Mouse (Mus musculus): ENCODE measurements around the gene Dbr1.
"Not testable (repeated sequence)": the region's sequence is repeated elsewhere in the genome, so short reads cannot be mapped to it uniquely, and the experiment has no call there.

The Dbr1 gene

DNA sequence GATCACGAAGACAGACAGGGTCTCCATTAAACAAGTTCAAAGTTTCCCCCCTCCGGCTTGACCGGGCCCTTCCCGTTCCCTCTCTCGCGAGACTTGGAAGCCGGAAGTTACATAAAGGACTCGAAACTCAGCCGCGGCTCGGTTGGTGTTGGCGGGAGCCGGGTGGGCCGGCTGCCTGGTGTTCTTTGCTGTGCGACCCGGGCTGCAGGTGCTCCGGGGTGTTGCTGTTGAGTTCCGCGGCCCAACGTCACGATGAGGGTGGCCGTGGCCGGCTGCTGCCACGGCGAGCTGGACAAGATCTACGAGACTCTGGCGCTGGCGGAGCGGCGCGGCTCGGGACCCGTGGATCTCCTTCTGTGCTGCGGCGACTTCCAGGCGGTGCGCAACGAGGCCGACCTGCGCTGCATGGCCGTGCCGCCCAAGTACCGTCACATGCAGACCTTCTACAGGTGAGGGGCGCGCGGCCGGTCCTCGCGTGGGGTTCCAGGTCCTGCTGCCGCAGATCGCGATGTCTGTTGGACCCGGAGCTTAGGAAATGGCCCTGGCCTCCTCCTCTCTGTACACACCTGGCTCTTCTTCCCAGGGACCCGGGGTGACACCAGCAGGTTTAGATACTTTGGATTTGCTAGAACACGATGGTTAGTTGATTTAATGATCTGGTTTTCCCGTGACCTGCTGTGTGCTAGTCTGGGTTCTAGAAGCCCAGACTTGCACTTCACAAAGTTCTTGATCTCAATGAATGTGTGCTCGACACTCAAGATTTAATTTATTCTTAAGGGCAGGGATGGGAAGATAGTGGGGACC is at the start of gene Dbr1:
Gene Dbr1, plus strand, starts transcription at position 123 of the 804 bp plus-strand sequence.
- DNase-seq (ENCODE audit: low read depth) = peak; percentile 94

DNA sequence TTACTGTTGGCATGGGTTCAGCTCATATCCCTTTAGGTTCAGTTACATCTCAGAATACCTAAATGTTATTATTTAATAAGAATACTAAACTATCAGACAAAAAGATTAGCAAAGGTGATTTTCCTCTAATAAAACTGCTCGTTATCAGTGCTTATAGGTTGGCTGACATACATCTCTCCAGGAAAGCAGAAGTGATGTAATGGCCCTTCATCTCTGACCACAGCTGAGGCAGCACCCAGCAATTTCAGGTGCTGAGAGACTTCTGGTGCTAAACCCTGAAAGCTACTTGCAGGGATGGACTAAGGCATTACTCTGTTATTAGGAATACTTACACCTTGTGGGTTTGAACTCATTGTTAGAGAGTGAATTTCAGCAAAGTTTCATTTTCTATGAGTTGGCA is 43.7 kb upstream of the Dbr1 start:
- no peak for DNase-seq (ENCODE audit: low read depth)

DNA sequence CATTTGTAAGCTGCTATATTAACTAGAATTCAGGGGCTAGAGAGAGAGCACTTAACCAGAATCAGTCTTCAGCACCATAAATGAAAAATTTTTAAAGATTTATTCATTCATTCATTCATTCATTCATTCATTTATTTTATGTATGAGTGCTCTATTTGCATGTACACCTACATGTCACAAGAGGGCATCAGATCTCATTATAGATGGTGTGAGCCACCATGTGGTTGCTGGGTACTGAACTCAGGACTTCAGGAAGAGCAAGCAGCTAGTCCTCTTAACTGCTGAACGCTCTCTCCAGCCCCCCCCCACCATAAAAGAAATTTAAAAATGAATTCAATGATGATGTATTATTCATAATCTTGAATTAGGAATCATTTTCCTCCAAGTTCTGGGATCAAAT is 29.3 kb upstream of the Dbr1 start:
- no peak for DNase-seq (ENCODE audit: low read depth)

DNA sequence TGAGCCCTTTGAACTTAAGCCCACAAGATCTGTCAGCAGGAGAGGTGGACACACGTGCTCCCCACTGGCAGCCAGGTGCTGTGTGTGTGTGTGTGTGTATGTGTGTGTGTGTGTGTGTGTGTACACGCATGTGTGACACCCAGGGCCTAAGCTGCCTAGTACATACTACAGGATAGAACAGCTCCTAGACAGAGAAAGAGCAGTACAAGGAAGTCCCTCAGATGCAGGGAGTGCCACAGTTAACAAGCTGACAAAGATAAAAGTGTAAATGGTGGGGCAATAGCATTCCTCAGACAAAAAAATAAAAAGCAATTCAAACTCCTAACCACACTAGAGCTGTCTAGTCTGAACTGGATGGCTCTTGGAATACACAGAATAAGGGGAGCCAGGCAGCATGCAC is 23.5 kb upstream of the Dbr1 start:
- DNase-seq (ENCODE audit: low read depth) = no peak

DNA sequence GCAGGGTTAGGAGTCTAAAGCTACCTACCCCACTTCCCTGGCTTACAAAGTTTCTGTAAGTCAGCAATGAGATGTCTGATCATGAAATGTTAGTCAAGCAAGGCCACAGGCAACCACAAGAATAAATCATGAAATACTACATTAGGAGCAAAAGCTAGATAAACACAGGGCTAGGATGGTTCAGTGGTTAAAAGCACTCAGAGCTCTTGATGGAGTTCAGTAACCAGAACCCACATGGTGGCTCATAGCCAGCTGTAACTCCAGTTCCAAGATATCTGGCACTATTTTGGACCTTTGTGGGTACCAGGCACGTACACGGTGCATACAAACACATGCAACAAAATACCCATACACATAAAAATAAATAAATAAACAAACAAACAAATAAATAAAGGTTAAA is 22.6 kb upstream of the Dbr1 start:
- no peak for DNase-seq (ENCODE audit: low read depth)

DNA sequence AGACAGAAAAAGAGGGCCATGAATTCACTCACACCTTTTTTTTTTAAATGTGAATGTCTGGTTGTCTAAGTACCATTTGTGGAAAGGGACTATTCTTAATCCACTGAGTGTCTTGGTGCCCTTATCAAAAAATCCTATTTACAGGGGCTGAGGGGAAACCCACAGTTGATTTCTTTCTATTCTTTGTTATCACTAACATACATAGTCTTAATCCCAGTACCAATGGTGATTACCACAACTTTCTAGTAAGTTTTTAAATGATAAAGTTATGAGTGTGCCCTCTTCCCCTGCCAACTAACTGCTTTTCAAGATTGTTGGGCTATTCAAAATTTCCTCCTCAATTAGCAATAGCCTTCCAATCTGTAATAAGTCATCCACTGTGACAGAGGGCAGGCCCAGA is 21.5 kb upstream of the Dbr1 start:
- DNase-seq (ENCODE audit: low read depth) = no peak

DNA sequence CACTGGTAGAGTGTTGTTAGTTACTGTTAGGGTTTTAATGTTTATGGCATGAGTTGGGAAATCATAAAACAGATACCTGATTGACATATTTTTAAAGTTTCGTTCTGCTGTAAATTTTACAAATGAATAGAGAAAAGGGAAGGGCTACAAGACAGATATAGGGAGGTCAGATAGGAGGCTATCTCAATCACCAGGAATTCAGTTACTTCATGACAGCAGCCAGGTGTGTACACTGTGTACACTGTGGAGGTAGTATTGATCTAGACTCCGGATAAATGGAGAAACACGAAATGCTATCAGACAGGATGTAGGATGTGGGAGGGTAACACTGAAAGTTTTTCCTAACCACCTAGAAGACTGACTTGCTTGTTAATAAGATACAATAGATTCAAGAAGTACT is 20.3 kb upstream of the Dbr1 start:
- DNase-seq (ENCODE audit: low read depth) = no peak

DNA sequence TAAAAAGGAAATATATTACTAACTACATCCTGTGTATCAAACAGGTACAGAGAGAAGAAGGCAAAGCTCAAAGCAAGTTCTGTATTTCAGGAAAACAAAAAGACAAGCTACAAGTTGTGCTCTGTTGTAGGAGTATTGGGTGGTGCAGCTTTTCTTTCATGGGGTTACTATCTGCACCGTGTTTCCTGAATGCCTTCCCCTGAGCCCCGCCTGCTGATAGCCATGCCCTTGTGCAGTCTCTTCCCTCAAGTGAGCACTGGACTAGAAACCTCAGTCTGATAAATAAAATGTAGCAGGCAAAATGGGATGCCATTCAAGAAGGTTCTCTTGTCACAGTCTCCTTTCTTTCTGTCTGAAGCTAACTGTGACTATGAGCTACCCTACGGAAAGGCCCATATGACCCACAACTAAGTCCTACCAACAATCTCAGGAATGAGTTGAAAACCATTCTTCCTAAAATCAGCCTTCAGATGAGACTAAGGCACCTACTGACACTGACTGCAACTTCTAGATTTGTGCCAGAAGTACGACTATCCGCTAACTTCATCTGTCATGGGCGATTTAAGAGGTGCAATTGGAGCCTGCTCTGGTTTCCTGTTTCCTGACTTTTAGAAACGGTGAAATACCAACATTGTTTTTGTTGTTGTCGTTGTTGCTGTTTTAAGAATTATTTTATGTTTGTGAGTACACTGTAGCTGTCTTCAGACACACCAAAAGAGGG is 17.9 kb upstream of the Dbr1 start:
- no peak for DNase-seq (ENCODE audit: low read depth)

DNA sequence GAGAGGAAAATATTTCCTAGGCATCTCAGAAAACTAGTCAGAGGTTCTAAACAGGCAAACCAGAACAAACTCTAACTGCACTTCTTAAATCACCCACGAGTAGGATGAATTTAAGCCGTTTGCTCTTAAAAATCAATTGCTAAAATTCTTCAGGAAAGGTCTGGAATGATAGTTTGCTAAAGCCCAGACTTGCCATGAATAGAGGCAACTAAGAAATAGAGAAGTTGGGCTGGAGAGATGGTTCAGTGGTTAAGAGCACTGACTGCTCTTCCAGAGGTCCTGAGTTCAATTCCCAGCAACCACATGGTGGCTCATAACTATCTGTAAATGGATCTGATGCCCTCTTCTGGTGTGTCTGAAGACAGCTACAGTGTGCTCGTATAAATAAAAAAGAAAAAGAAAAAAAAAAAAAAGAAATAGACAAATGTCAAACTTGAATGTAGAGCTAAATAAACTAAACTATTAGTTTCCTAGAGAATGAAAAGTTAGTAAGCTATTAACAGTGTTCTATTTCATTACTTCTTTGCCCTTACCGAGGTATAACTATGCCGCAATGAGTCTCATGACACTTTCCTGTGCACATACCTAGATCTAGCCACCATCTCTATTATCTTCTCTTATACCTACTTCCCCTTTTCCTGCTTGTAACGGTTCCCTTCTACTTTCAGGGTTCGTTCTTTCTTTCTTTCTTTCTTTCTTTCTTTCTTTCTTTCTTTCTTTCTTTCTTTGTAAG is 16.6 kb upstream of the Dbr1 start:
- DNase-seq (ENCODE audit: low read depth) = no peak

DNA sequence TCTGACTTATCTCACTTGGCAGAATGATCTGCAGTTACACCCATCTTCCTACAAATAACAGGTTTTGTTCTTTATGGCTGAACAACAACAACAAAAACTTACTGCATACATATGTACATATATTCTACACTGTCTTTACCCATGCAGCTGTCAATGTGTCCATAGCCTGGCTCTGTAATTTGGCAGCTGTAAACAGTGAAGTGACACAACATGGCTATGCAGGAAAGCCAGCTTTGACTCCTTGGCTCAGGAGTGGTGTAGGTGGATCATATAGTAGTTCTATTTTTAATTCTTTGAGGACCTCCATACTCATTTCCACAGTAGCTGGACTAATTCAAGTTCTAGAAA is 16.1 kb upstream of the Dbr1 start:
- DNase-seq (ENCODE audit: low read depth) = no peak

DNA sequence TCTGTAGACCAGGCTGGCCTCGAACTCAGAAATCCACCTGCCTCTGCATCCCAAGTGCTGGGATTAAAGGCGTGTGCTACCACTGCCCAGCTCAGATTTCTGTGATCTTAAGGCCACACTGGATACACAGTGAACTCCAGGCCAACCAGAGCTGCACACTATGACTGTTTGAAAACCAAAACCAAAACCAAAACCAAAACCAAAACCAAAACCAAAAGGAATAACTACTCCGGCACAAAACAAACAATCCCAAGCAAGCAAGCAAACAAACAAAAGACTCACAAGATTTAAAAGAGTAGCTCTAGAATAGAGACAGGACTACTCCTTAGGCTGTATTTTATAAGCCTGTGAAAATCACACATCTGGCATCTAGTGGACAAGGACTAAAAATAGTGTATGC is 15.2 kb upstream of the Dbr1 start:
- DNase-seq (ENCODE audit: low read depth) = no peak

DNA sequence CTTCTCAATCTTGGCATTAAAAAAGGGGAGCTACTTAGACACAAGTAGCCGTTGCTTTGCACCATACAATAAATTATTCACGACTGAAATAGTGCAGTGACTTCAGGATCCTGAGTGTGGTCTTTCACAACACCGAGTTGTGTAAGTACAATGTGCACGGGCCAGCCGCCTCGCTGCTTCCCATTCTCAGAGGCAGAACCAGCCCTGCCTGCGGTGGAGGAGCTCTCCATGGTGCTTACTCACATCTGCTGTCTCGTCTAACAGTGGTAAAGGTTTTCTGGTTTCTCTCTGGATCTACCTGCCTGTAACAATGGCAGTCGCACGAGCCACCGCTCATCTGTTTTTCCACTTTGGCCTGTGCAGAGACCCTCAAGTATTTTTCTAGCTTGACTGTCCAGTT is 11.9 kb upstream of the Dbr1 start:
- DNase-seq (ENCODE audit: low read depth) = peak; percentile 78

DNA sequence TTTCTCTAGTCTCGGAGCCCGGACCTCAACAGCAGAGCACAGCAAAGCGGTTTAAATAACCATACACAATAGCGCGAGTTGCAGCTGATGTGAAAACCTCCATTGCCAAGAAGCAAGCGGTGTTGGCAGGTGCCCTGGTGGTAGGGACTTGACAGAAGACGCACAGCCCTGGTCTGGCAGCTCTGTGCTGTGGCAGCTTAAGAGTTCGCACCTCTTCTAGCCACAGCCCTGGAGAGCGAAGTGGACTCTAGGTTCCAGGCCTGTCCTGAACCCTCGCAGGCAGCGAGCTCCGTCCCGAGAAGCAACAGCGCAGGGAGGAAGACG is 7.6 kb upstream of the Dbr1 start:
- DNase-seq (ENCODE audit: low read depth) = no peak

DNA sequence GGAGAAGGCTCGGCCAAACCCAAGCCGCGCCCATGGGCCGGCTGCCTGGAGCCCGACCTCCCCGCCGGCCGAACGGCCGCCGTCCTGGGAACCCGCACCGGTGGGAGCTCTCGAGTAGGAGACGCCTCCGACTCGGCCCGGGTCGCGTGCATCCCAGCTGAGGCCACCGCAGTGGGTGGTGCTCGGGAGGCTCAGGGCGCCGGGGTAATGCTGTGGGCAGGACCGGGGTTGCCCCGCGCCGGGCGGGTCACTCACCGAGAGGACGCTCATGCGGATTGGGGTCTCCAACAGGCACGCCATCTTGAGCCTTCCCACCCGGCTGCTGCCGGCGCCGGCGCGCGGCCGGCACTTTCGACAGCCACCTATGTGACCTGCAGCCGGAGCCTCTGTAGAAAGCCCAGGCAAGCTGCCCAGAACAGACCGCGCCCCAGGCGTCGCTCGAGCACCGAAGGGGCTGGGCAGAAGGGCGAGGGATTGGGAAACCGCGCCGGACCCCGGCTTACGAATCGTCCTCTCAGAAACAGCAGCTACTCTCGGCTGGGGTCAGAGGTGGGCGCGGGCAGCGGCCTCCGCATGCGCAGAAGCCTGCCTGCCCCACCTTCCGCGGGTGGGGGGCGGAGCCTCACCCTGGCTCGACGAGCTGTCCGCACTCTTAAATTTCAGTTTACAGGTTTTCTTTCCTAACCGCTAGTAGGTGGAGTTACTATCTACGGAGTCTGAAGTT is 7.1 kb upstream of the Dbr1 start, which contains the start of gene Armc8:
Gene Armc8, minus strand, starts transcription at position 553 of the 724 bp plus-strand sequence.
- DNase-seq (ENCODE audit: low read depth) = peak; percentile 93

DNA sequence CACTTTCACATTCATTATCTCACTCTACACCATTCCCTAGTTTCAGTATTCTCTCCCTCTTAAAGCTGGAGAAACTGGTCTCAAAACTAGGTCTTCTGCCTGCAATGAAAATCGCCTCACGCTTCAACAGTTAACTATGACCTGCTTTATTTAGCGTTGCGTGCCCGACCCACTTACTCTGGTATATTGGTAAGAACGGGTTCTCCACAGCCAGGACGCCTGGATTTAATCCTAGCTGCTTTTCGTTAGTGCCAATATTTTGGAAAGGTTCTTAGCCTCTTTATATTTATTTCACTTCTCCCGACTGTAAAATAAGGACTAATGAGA is 6.6 kb upstream of the Dbr1 start:
- no peak for DNase-seq (ENCODE audit: low read depth)

DNA sequence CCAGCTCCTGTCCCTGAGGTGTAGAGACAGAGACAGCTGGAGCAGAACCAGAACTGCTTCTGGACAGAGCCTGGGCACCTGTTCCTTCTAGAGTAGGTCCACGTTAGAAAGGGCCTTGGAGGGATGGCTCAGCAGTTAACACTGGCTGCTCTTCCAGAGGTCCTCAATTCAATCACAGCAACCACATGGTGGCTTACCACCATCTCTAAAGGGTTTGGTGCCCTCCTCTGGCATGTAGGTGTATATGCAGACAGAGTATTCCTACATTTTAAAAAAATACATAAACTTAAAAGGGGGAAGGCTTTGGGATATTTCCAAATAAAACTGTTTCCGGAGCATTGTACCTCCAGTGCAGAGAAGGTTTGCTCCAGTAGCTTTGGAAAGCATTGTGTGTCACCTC is 5.1 kb downstream of the Dbr1 start:
- peak; percentile 82 for DNase-seq (ENCODE audit: low read depth)

DNA sequence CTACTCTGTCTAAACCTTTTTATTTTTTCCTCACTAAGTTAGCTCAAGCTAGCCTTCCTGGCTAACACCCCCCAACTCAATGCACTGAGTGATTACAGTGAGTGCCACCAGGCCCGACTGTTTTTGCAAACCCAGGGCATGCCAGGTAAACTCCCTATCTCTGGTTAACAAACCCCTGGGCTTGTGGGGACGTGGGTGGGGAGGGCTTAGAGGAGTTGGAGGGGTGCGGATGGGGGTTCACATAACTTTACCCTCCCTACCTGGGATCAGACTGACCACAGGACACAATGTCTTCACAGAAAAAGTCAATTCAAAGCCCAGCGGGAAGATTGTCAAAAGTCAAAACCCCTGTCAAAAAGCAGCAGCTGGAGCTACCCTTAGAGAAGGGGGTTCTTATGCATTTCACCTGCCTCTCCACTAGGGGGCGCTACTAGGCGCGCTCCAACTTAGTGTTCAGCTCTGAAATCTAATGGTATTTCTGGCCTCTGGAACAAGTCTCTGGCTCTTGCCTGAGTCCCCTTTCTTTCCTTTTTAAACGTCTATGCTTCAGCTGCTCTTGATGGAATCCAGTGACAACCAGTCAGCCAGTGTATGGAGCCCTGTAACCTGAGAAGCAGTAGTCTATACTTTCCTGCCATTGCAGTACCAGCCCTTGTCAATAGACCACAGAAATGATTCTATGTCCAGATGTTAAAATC is 12.1 kb downstream of the Dbr1 start:
- peak; percentile 80 for DNase-seq (ENCODE audit: low read depth)

DNA sequence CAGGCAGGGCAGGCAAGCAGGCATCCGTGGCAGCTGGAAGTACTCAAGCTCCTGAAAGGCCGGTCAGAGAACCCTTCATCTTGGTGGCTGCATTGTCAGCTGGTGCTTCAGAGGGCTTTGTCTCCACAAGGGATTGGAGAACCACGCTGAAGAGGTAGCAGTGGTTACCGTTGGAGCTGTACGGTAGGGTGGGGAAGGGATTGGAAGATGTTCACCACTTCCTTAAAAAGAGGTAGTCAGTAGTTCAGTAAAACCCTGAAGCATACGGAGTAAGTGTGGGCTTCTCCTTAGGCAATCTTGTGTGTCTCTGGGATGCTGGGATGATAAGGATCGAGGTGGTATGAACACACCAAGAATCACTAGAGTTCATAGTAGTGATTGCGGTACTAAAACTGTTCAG is 15.5 kb downstream of the Dbr1 start:
- no peak for DNase-seq (ENCODE audit: low read depth)

DNA sequence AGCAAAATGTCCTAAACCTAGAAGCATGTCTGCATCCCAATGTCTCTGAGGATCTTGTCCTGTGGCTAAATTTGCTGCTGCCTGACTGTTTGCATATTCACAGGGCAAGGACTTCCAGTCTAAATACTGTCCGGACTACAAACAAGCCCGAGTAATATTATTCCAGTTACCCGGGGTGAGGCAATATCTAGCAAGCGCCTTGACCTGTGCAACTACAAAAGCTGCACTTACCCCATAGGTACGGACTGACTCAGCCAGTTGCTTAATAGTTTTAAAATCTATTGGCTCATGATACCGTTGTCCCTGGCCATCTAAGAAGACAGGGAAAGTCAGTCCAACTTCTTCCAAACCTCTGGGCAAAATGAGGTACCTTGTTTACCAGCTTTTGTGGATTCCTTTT is 23.5 kb downstream of the Dbr1 start:
- not testable (repeated sequence) for DNase-seq (ENCODE audit: low read depth)

DNA sequence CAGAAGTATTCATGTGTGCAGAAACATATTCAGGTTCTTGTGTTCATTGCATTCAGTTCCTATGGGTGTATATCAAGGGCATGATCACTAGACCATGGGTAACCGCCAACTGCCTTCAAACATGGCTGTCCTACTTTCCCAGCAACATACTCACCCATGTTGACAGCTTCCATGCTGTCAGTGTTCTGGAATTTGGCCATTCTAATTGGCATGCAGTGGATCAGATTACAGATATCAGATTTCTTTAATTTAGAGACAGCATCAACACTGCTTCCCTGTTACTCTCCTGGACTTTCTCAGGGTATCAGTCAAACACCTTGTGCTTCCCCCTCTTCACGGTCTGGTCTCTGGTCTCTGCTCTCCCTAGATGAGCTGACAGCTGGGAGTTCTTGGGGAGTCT is 28.0 kb downstream of the Dbr1 start:
- peak; percentile 52 for DNase-seq (ENCODE audit: low read depth)

DNA sequence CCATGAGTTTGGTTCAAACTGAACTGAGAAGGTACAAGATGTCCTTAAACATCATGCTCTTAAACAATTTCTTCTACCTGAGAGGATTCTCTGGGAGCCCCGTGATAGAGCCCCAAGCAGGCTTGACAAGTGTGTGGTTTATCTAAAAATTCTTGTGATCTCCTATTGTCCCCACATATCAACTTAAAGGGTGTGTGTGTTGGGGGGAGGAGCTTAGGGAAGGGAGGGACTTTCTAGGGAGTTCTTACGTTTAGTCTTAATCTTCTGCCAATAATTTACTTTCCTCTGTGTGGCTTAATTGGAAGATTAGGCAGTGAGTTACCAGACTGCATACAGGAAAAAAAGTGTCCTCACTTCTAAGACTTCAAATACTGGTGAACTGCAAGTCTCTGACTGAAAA is 36.6 kb downstream of the Dbr1 start, which contains the start of gene A4gnt:
Gene A4gnt, plus strand, starts transcription at position 301 of the 400 bp plus-strand sequence.
- DNase-seq (ENCODE audit: low read depth) = no peak

DNA sequence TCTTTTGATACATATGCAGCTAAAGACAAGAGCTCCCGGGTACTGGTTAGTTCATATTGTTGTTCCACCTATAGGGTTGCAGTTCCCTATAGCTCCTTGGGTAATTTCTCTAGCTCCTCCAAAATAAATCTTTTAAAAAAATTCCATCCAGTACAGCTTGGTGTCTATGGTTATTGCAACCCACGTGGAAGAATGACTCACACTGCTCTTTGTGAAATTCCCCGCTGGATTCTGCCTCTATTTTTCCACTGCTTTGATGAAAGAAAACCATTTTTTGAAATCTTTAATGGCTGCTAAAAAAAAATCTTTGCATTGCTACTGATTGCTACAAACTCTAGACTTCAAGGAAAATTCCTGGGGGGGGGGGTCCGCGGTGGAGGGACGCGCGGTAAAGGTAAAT is 44.1 kb downstream of the Dbr1 start:
- peak; percentile 48 for DNase-seq (ENCODE audit: low read depth)

Measured in NIH3T3 (cell line).